Mouse (Mus musculus) stomach, embryonic 15.5 days (tissue): Measurements from ENCODE around the gene Rab37. TPM values are rescaled to one million over a fixed set of nuclear protein-coding genes. Genes with fewer than 3 reads are reported as not detected.

Experiments used
- ATAC-seq: fragments of 200-750 bp; cut with Nextera tagmentation; 2 replicates; pipeline ENCODE4 v1.8.0; 2017; ENCODE audit warnings: low read depth, moderate number of reproducible peaks, moderate TSS enrichment; ENCODE audit not compliant: insufficient read depth, low FRiP score
- H3K27ac ChIP-seq: fragments of 300-500 bp; sonication (generic); 2 replicates; pipeline ENCODE4 v1.5.1; 2015; ENCODE audit warnings: mild to moderate bottlenecking, inconsistent platforms
- H3K27me3 ChIP-seq: fragments of 300-500 bp; sonication (generic); replicated peaks from 2 replicates; pipeline ENCODE4 v1.6.1; 2015; ENCODE audit warnings: inconsistent platforms
- H3K36me3 ChIP-seq: fragments of 300-500 bp; sonication (generic); 2 replicates; pipeline ENCODE4 v1.6.1; 2015; ENCODE audit warnings: inconsistent platforms
- H3K4me1 ChIP-seq: fragments of 300-500 bp; sonication (generic); 2 replicates; pipeline ENCODE4 v1.6.1; 2015; ENCODE audit warnings: inconsistent platforms
- H3K4me2 ChIP-seq: fragments of 300-500 bp; sonication (generic); 2 replicates; pipeline ENCODE4 v1.6.1; 2015; ENCODE audit warnings: mild to moderate bottlenecking, inconsistent platforms
- H3K4me3 ChIP-seq: fragments of 300-500 bp; sonication (generic); replicated peaks from 2 replicates; pipeline ENCODE4 v1.5.1; 2015; ENCODE audit warnings: inconsistent platforms
- H3K9ac ChIP-seq: fragments of 300-500 bp; sonication (generic); 2 replicates; pipeline ENCODE4 v1.6.1; 2015; ENCODE audit warnings: inconsistent platforms
- H3K9me3 ChIP-seq: fragments of 300-500 bp; sonication (generic); 2 replicates; pipeline ENCODE4 v1.6.1; 2016; ENCODE audit warnings: inconsistent platforms
- WGBS: fragments of 180-500 bp; shearing (Covaris S2); methylation state at CpG from one replicate; pipeline ENCODE4 v1.1.7; 2015; 5-methylcytosine and 5-hydroxymethylcytosine counted together
- polyA plus RNA-seq: library from polyadenylated mRNA; unstranded; fragments of >200 nt; fragmentation: Nextera tagmentation; extraction: Ambion mirVana; gene quantifications from 2 replicates; pipeline ENCODE4 v1.2.1, GENCODE M21; 2015

The Rab37 gene
- polyA plus RNA-seq, 1 experiment from 2014 or later: 2.6 TPM

DNA sequence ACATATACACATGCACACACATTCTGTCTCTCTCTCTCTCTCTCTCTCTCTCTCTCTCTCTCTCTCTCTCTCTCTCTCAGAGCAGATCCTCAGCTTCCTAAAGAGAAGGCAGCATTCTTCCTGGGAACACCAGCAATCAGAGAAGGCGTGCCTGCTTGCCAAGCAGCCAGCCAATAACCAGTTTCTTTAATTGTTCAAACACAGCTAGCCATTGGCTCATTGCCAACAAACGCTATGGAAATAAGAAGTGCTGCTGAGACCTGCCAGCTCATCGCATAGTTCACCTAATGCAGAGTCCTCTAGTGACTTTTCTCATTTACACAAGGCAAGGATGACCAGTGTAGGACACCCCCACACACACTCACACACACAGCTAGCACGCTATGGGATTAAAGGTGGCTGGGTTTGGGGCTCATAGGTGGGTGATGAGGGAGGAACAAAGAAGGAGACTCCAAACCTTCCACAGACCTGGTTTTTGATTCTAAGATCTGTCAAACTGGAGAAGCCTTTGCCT, 16.2 kb downstream of the Rab37 start:
- H3K4me3 ChIP-seq: no peak overlapping the region
- WGBS: 27% methylated on average over 4 of the region's 4 CpGs
- no peaks in the 10 kb centered on the region for H3K9me3 ChIP-seq
- H3K9ac ChIP-seq: no peak overlapping the region
- no peak; the same call in 1 of the 2 replicates for ATAC-seq
- no peak overlapping the region for H3K4me2 ChIP-seq
- no peaks in the 10 kb centered on the region for H3K27me3 ChIP-seq
- H3K36me3 ChIP-seq: no peaks in the 10 kb centered on the region
- H3K27ac ChIP-seq: no peak overlapping the region
- H3K4me1 ChIP-seq: no peaks in the 10 kb centered on the region

DNA sequence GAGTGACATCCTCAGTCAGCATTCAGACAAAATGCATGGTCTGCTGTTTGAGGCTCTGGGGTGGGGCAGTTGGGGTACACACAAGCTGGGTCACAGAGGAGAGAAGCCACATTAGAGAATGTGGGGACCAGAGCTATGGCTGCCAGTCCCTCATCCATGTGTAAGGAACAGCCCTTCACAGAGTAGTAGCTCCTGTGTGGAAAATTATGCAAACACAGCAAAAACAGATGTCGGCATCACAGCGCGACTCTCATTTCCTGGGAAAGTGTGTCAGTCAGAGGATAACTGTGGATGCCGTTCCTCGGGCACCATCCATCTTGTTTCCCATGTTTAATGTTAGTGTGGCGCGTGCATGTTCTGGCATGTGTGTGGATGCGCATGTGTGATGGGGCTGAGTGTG, 16.9 kb downstream of the Rab37 start:
- Histone ChIP-seq H3K4me1 (no peaks in the 10 kb centered on the region), H3K9ac (no peak overlapping the region), H3K27ac (no peak overlapping the region), H3K4me3 (no peak overlapping the region), H3K4me2 (no peak overlapping the region), H3K9me3 (no peaks in the 10 kb centered on the region), H3K27me3 (no peaks in the 10 kb centered on the region), H3K36me3 (no peaks in the 10 kb centered on the region)
- ATAC-seq: no peak
- 88% methylated on average over 8 of the region's 8 CpGs for WGBS

DNA sequence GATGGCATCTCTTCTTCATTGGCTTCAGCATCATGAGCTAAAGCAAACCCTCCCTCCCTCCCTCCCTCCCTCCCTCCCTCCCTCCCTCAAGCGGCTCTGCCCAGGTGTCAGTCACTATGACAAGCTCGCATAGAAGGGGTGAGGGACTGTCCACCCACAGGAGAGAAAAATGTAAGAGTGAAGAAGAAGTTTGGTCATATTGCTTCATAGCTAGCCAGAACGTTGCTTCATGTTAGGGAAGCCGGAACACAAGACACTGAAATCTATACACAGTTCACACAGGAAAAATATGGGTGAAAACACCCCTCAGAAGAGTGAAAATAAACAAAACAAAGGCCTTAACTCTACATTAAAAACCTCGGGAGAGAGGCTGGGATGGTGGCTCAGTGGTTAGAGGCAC, 19.0 kb downstream of the Rab37 start:
- 76% methylated on average over 4 of the region's 5 CpGs for WGBS
- Histone ChIP-seq H3K4me1 (no peaks in the 10 kb centered on the region), H3K36me3 (no peaks in the 10 kb centered on the region), H3K9me3 (no peaks in the 10 kb centered on the region), H3K4me3 (no peak overlapping the region), H3K4me2 (no peak overlapping the region), H3K27ac (no peak overlapping the region), H3K27me3 (no peaks in the 10 kb centered on the region), H3K9ac (no peak overlapping the region)
- no peak for ATAC-seq

DNA sequence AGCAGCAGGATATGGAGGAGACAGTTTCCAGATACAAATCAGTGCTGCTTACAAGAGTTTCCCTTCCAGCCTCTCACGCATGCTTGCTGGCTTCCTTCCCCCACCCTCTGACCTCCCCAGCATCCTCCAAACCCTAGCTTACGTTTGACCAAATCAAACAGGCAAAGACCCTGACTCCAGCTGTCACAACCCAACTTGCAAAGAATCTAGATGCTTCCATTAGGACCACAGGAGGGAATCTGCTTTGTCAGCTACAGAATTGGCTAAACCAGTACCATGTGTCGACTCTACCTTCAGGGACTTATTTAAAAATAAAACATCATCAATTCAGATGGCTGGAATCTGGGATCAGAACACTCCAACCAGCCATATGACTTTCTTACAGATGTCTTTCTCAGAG, 21.0 kb downstream of the Rab37 start:
- WGBS: 28% methylated on average over 3 of the region's 3 CpGs
- H3K27me3 ChIP-seq: no peaks in the 10 kb centered on the region
- H3K27ac ChIP-seq: no peak overlapping the region
- H3K36me3 ChIP-seq: no peaks in the 10 kb centered on the region
- ATAC-seq: no peak
- no peaks in the 10 kb centered on the region for H3K9me3 ChIP-seq
- H3K4me3 ChIP-seq: no peak overlapping the region
- H3K9ac ChIP-seq: no peak overlapping the region
- H3K4me1 ChIP-seq: no peaks in the 10 kb centered on the region
- no peak overlapping the region for H3K4me2 ChIP-seq

DNA sequence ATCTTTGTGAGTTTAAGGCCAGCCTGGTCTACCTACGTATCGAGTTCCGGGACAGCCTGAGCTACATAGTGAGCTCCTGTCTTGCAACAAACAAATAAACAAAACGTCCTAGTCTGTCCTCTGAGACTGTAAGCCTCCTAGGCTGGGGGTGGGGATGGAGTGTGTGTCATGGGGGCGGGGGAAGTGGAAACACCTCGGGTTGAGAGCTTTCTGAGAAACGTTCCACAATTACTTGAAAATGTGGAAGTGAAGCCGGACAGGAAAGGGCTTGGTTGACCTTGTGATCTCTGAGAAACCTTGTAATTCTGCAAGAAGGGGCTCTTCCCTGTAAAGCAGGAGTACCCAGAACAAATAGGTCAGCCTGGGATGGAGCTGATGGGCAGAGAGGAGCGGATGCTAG, 28.2 kb downstream of the Rab37 start:
- no peak overlapping the region for H3K4me2 ChIP-seq
- no peaks in the 10 kb centered on the region for H3K27me3 ChIP-seq
- H3K9ac ChIP-seq: no peak overlapping the region
- no peak overlapping the region for H3K4me3 ChIP-seq
- H3K9me3 ChIP-seq: no peaks in the 10 kb centered on the region
- H3K27ac ChIP-seq: no peak overlapping the region
- no peaks in the 10 kb centered on the region for H3K36me3 ChIP-seq
- no peak for ATAC-seq
- H3K4me1 ChIP-seq: no peaks in the 10 kb centered on the region
- WGBS: 65% methylated on average over 9 of the region's 9 CpGs

DNA sequence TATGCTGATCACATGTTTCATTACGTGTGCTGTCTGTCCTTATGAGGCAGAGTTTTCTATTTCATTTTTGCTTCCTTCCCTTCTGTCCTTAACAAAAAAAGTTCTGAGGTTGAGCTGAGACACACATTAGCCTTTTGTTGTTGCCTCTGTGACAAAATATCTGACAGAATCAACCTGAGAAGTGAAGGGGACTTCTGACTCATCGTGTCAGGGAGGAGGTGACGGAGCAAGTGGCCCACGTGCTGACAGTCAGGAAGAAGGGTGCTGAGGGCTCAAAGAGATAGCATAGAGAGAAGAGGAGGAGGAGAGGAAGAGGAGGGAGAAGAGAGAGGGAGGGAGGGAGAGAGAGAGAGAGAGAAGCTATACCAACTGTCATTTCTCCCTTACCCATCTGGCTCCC, 37.3 kb downstream of the Rab37 start:
- 68% methylated on average over 4 of the region's 4 CpGs for WGBS
- Histone ChIP-seq H3K9me3 (no peaks in the 10 kb centered on the region), H3K4me1 (no peaks in the 10 kb centered on the region), H3K36me3 (no peaks in the 10 kb centered on the region), H3K4me2 (no peak overlapping the region), H3K9ac (no peak overlapping the region), H3K4me3 (no peak overlapping the region), H3K27ac (no peak overlapping the region), H3K27me3 (no peaks in the 10 kb centered on the region)
- ATAC-seq: no peak

DNA sequence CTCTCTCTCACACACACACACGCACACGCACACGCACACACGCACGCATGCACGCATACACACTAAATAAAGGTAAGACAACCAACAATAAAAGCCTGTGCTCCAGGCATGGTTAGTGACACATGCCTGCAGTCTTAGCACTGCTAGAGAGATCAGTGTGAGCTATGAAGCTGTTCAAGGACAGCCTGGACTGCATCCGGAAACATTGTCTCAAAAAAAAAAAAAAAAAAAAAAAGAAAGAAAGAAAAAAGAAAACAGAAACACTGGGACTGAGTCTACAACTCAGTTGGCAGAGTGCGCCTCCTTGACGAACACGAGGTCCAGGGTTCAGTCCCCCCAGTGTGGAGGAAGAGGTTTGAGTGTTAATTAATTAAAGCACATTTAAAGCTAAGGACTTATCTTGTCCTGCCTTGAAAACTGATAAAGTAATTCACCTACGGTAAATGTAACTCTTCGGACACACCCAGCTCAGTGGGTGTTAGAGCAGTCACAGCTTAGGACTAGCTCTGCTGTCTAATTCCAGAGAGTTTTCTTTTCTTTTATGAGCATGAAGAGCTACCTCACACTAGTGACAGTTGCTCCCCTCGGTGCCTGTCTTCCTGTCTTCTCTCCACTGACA, 38.4 kb downstream of the Rab37 start:
- WGBS: 82% methylated on average over 13 of the region's 13 CpGs
- Histone ChIP-seq H3K27me3 (no peaks in the 10 kb centered on the region), H3K4me2 (no peak overlapping the region)

DNA sequence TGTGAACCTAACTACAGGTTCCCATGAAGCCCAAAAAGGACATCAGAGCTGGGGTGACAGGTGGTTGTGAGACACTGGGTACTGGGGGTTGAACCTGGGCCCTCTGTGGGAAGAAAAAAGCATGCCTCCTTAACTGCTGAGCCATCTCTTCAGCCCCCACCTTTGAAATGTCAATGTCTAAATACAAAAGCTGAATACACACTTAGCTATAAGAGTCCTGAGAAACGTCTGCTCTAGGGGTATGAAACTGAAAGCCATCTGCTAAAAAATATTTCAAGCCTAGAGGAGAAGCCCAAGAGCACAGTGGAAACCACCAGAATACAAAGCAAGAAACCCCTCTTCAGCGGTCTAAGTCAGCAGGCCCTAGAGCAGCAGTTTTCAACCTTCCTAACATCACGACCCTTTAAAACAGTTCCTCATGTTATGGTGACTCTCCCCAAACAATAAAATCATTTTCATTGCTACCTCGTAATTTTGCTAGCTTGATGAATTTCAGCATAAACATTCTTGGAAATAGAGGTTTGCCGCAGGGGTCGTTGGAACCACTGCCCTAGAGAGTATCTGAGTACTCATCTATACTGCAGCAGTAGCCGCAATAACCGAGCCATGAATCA, 40.6 kb downstream of the Rab37 start:
- ATAC-seq: no peak
- no peak overlapping the region for H3K4me2 ChIP-seq
- no peaks in the 10 kb centered on the region for H3K27me3 ChIP-seq
- H3K36me3 ChIP-seq: no peaks in the 10 kb centered on the region
- no peaks in the 10 kb centered on the region for H3K4me1 ChIP-seq
- no peaks in the 10 kb centered on the region for H3K9me3 ChIP-seq
- H3K9ac ChIP-seq: no peak overlapping the region
- WGBS: 66% methylated on average over 8 of the region's 8 CpGs
- H3K27ac ChIP-seq: no peak overlapping the region
- H3K4me3 ChIP-seq: no peak overlapping the region

More for the DNA sequence above, 38.4 kb downstream of the Rab37 start:
- Histone ChIP-seq H3K4me3 (no peak overlapping the region), H3K4me1 (no peaks in the 10 kb centered on the region), H3K27ac (no peak overlapping the region), H3K36me3 (no peaks in the 10 kb centered on the region), H3K9me3 (no peaks in the 10 kb centered on the region), H3K9ac (no peak overlapping the region)
- no peak for ATAC-seq

DNA sequence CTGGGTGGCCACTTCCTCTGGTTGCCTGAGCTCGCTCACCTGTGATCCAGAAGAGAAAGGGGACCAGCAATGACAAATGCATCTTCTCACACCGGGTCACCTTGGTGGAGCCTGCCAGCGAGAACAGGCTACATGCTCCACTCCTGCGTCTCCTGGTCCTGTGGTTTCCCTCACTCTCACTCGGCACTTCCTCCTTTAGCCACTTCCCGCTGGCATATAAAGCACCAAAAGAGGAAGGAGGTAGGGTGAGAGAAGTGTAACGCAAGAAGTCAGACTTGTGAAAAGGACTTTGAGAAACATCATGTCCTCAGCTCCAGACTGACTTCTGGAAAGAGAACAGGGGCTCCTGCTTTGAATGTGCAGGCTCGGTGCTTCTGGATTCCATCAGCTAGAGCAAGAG, 42.6 kb downstream of the Rab37 start, which contains the start of gene Cd300lf:
Gene Cd300lf (minus strand): TSS at position 193 of the 400 bp plus-strand sequence.
- 69% methylated on average over 8 of the region's 8 CpGs for WGBS
- Histone ChIP-seq H3K4me1 (no peaks in the 10 kb centered on the region), H3K9ac (no peak within 1 kb of the TSS), H3K4me3 (no peak within 1 kb of the TSS), H3K4me2 (no peak within 1 kb of the TSS), H3K27me3 (no peaks in the 10 kb centered on the region), H3K9me3 (no peaks in the 10 kb centered on the region), H3K27ac (no peak within 1 kb of the TSS), H3K36me3 (no peaks in the 10 kb centered on the region)
- ATAC-seq: no peak

DNA sequence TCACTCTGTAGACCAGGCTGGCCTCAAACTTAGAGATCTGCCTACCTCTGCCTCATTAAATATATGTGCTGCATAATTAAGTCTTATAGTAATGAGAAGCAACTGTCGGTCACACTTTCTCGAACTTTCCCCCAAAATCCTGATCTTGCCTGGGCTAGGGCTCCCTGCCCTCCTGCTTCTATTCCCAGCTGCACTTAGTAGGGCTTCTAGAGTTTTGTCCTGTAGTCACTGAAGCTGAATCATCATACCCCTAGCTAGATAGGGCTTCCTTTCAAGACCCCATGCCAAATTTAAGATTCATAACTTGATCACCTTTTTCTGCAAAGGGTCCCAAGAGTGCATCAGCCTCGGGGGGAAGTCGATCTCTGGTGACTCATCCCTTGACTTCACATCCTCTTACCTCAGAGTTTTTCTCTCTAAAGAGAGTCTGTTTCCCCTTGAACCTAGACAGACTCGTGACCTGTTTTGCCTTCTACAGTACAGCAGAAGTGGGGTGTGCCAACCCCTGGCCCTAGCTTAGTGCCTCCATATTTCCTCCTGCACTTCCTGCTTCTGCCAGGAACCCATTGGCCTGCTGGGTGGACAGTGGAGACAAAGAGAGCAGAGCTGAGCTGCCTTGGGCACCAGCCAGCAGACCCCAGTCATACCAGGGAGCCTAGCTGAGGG, 47.5 kb downstream of the Rab37 start:
- Histone ChIP-seq H3K4me3 (no peak overlapping the region), H3K4me1 (no peaks in the 10 kb centered on the region), H3K9ac (no peak overlapping the region), H3K36me3 (no peaks in the 10 kb centered on the region), H3K4me2 (no peak overlapping the region), H3K9me3 (no peaks in the 10 kb centered on the region), H3K27ac (no peak overlapping the region), H3K27me3 (no peaks in the 10 kb centered on the region)
- WGBS: 74% methylated on average over 5 of the region's 5 CpGs
- no peak for ATAC-seq

DNA sequence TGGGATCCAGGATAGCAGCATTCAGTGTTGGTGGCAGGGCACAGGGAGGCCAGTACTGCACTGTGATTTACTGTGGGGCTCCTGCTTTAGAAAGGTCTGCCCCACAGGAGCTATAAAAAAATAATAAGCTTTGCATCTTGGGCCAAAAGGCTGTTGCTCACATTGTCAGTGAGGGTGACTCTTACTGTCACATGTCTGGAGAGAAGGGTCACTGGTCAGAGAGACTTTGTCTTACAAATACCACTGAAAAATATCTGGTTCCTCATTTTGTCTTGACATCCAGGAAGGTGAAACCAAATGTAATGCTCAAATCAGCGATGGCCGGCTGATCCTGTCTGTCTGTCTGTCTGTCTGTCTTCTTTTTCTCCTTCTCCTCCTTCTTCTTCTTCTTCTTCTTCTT, 50.7 kb downstream of the Rab37 start:
- 70% methylated on average over 2 of the region's 2 CpGs for WGBS
- no peak overlapping the region for H3K4me3 ChIP-seq
- no peaks in the 10 kb centered on the region for H3K4me1 ChIP-seq
- ATAC-seq: no peak
- H3K27me3 ChIP-seq: no peaks in the 10 kb centered on the region
- H3K27ac ChIP-seq: no peak overlapping the region
- H3K9ac ChIP-seq: no peak overlapping the region
- no peak overlapping the region for H3K4me2 ChIP-seq
- H3K36me3 ChIP-seq: no peaks in the 10 kb centered on the region
- no peaks in the 10 kb centered on the region for H3K9me3 ChIP-seq

DNA sequence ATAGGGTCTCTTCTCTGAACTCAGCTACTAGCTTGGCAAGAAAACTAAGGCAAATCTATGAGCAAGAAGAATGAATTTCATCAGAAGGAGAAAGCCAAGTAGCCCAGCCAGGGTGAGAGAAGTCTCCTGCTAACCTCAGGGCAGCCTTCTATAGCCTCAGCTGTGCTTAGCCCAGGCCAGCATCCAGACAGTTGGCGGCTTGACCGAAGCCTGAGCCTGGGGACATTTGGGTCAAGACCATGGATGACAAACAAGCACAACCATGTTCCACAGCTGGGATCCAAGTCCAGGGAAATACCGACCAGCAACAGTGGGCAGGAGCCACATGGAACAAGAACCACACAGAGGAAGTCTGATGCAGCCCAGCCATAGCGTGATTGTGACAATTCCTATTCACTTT, 56.6 kb downstream of the Rab37 start:
- peaks cover 9% of the 10 kb centered on the region; the same call in 1 of the 2 replicates for H3K4me1 ChIP-seq
- WGBS: 81% methylated on average over 4 of the region's 4 CpGs
- no peak overlapping the region for H3K4me3 ChIP-seq
- no peaks in the 10 kb centered on the region for H3K36me3 ChIP-seq
- H3K4me2 ChIP-seq: no peak overlapping the region
- no peak for ATAC-seq
- H3K27me3 ChIP-seq: no peaks in the 10 kb centered on the region
- no peaks in the 10 kb centered on the region for H3K9me3 ChIP-seq
- no peak overlapping the region for H3K9ac ChIP-seq
- no peak overlapping the region for H3K27ac ChIP-seq
